Mouse (Mus musculus) spleen, postnatal 4 days (tissue): ENCODE results near the gene Necap1.

ENCODE experiments used
- DNase-seq, 2 experiments: peaks; one replicate each; pipeline ENCODE4 v3.0.0; 2022; ENCODE audit warnings: low spot score in 2 of 2

Necap1 gene

DNA sequence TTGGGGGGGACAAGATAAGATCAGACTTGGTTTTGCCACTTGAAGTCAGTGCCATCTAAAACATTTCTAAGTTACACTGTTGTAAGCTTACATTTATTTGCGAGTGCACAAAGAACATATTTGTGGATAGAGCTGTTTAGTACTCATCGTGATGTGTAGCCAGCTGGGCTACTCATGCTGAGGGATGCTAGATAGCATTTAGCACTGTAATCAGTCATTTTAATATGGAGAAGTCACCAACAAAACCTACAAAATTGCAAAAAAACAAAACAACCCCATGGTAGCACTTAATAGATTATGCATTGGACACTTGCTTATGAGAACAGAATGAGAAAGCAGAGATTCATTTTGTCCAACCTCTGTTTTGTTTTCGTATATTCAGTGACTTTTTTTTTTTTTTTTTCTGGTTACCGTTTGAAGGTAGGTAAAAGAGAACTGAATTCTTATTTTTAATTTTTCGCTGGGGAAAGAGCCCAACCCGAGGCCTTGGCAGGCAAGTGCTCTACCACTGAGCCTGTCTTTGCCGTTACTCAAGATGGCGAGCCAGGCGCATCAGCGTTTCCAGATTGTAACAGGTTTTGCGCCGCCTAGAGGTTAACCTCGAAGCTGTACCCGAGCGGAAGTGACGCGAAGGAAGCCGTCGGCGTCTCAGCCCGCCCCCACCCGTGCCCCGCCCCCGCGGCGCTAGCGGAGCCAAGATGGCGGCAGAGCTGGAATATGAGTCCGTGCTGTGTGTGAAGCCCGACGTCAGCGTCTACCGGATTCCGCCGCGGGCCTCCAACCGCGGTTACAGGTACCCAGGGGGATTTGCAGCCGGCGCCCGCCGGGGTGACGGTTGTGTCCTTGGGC is at the start of gene Necap1:
Necap1 (plus strand) TSS at position 604 of the 849 bp plus-strand sequence.
- peak; percentile 96 to 99 for DNase-seq

DNA sequence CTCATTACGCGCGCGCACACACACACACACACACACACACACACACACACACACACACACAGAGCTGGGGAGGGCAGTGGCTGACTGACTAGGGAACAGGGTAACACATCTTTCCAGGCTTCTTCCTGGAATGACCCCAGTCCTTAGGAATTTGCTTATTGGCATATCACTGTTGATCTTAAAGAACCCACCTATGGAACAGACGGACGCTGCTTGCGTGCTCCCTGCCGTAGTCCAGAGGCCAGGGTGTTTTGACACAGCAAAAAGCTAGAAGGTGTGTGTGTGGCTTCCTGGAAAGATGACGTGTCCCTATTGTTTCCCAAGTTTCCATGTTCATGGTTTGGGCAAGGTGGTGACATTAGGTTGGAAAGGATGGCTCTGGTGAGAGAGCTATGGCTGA is 49.1 kb upstream of the Necap1 start:
- no peak for DNase-seq

DNA sequence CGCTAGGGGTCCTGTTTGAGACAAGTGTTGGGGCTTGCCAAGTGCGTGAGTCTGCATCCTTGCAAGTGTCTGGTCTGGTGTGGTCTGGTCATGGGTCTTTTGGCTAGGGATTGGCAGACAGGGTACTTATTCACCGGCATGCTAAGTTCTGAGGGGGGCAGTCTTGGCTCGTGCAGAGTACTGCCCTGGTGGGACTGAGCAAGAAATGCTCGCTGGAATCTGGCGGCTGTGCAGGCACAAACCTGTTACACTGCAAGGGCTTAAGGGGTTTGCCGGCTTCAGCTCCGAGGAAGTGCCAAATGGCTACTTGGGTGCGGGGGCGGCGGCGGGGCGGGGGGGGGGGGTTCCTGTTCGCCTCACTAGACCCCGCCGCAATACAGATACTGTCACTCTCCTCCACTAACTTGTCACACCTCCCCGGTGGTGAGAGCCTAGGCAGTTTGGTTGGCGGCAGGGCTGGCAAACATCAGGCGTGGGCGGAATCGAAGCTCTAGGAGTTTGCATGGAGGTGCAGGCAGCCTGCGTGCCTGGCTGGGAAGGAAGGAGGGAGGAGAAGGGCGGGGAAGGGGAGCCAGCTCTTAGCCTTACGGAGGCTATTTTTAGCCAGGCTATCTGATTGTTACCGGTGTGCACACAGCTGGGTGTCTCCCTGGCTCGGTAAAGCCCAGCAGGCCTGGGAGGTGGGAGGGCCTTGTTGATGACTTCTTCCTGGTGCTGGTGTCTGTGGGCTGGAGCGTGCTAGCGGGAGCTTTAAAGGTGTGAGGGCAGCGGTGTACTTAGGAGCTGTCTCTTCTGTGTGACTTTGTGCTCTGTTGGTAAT is 48.1 kb upstream of the Necap1 start:
- DNase-seq: peak; percentile 52 to 76

DNA sequence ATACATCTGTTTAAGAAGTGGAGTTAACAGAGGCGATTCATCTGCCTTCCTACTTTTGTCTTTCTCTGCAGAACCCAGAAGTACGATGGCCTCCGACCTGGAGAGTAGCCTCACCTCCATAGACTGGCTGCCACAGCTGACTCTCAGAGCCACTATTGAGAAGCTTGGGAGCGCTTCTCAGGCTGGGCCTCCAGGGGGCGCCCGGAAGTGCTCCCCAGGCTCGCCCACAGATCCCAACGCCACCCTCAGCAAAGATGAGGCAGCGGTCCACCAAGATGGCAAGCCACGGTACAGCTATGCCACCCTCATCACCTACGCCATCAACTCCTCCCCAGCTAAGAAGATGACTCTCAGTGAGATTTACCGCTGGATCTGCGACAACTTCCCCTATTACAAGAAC is 46.2 kb upstream of the Necap1 start:
- DNase-seq: peak; percentile 54 to 77

DNA sequence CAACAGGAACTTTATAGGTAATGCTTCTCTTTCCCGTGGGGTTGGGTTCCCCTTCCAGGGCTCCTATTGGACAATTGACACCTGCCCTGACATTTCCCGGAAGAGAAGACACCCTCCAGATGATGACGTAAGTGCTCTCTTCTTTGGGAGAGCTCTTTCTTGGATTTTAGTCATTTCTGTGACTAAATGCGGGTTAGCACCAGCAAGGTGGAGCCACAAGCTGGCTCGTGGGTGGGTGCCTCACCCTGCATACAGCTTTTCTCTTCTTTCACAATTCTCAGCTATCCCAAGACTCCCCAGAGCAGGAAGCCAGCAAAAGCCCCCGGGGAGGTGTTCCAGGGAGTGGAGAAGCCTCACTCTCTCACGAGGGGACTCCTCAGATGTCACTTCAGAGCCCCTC is 41.4 kb upstream of the Necap1 start:
- DNase-seq: no peak

DNA sequence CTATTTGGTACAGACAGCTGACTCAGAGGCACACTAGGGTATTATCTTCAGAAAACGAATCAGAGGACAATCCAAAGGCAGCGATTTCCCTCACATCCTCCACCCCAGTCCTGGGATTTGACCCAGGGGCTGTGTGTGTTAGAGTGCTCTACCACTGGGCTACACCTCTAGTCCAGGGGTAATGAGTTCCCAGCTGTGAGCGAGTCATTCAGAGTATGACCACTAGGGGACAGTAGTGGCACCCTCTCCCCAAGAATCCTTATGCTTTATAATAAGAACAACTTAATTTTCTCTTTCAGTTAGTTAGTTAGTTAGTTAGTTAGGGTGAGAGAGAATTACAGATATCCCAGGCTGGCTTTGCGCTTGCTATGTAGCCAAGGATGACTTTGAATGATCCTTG is 39.9 kb upstream of the Necap1 start:
- DNase-seq: peak; percentile 65 to 82

DNA sequence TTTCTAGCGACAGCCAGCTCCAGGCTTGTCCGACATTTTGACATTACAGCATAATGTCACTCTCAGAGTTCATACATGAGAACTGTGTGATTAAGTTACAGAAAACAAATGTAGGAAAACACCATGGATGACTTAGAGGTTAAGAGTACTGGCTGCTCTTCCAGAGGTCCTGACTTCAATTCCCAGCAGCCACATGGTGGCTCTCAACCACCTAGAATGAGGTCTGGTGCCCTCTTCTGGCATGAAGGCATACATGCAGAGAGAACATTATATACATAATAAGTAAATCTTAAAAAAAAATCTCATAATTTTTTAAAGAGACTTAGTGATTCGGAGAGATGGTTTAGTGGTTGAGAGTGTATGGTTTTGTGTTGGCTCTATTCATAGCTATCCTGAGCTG is 37.3 kb upstream of the Necap1 start:
- no peak for DNase-seq

DNA sequence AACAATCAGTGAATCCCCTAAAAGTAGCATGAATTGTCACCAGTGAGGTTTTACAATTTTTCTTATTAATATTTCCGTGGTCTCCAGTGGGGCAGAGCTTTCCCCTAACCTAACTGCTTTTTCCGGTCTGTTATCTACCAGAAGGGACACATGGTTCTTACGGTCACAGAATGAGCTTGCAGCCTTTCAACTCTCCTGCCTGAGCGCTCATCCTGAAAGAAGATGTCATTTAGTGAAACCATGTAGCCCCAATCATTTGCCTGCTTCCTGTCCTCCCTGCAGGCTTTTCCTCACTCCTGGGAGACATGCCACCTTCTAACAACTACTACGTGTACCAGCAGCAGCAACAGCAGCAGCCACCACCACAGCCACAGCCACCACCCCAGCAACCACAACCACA is 36.7 kb upstream of the Necap1 start:
- no peak for DNase-seq

DNA sequence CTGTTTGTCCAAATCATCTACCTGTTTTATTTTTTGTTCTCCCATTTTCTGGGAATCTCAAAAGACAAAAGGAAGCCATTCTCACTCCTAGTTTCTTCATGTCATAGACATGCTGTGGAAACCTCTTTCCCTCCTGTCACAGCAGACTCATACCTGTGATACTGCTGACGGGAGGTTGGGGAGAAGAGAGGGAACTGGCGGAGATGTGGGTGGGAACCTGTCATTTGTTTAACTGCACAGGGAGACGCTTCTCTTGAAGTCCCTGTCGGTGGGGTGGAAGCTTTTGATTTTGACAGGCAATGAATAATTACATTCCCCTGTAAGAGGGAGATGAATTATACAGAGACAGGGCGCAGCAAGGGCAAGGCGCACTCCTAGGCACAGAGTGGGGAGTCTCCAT is 30.5 kb upstream of the Necap1 start:
- DNase-seq: no peak

DNA sequence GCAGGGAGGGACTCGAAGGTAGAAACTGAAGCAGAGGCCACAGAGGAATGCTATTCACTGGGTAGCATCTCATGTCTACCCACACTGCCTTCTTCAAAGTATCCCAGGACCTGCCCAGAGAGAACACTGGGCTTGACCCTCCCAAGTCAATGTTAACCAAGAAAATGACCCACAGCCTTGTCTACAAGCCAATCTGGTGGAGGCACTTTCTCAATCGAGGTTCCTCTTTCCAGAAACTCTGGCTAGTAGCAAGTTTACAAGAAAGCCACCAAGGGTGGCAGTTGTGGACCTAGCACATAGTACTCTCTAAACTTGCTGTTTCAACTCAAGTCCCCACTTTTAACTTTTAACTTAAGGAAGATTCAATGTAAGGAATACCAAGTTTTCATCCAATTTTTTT is 21.6 kb upstream of the Necap1 start:
- no peak for DNase-seq

DNA sequence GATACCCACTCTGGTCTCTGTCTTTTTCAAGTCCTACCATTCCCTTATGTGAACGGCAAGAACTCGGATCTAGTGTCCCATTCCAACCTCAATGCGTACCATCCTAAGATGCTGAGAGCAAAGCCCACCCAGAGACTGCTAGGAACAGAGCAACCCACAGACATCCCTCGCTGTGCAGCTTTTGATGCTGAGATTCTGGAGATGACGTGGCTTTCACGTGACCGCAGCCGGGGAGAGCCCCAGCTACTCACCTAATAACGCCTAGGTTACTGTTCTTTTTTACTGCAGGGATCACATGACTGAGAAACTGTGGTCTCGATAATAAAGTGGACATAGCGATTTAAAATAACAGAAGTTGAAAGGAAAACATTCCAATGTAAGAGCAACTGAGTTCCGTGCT is 19.7 kb upstream of the Necap1 start:
- DNase-seq: no peak

DNA sequence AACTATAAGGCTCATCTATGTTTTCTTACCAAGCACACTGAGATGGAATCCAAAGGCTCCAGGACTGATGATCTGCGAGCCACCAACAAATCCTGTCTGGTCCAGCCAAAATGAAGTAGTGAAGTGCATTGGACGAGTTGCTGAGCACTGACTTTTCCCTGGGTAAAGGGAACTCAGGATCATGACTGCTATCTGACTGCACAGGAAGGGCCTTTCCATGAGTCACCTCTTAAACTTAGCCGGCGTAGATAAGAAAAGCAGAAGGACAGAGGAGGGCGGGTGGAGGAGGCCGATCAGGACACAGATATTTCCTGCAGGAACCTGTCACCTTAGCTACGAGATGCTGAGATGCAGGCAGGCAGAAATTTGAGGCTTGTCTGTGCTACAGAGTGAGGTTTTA is 18.3 kb upstream of the Necap1 start, which contains the start of gene C3ar1:
C3ar1 (minus strand) TSS at position 207 of the 400 bp plus-strand sequence.
- DNase-seq: no peak

DNA sequence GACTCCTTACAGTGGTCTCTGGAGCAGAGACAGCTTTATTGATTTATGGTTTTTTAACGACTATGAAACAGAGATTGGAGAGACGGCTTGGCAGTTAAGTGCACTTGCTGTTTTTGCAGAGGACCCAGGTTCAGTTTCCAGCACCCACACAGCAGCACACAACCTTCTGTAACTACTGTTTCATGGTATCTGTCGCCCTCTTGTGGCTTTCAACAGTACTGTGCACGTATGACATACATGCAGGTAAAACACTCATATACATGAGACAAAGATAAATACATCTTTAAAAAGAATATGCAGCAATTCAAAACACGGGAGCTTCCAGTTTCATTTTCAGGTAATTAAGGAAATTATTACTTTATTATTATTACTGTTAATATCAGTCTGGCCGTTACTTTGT is 11.8 kb upstream of the Necap1 start:
- DNase-seq: no peak

DNA sequence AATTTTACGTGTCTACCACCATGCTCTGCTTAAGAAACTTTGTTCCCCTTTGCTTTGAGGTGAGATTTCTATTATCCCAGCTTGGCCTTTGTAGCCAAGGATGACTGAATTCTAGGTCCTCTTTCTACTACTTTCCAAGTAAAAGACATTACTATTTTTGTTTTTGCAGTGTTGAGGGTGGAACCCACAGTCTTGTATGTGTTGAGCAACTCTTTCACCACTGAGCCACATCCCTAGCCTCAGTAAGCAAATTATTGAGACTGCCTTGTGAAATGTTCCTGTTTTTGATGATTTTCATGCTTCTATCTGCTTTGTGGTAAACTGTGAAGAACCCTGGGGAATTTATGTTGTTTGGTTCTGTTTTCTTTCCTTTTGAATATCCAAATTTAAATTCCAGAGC is 11.4 kb upstream of the Necap1 start:
- DNase-seq: no peak

DNA sequence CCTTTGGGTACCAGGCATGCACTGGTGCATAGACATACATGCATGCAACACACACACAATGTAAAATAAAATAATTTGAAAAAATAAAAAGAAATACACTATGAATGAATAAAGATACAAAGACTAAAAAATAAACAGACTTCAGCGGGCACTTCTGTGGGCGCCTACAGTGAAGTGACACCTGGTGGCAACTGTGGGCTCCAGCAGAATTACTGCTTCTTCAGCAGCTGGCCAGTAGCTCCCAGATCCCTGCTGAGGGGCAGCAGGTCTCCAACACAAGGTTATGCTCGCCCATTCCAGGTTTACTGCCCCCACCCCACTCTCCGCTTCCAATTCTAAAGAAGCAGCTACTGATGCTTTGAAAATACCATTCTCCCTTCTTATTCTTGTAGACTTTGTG is 6.4 kb upstream of the Necap1 start:
- no peak for DNase-seq

DNA sequence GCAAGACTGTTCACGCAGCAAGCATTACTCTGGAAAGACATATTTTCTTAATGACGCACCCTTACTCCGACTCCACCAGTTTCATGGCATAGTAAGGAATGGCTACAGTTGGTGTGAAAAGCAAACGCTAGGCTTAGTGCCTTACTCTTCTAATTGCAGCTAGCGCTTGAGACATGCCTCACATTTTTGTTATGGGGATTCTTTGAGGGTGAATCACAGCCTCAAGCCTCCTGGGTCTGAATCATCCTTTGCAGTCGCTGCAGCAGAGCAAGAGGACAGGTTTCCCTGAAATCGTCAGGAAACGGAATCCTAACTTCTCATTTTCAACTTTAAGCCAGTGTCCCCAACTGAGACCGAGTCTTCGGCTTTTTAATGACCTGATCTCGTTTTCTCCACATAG is 4.4 kb upstream of the Necap1 start:
- no peak for DNase-seq

DNA sequence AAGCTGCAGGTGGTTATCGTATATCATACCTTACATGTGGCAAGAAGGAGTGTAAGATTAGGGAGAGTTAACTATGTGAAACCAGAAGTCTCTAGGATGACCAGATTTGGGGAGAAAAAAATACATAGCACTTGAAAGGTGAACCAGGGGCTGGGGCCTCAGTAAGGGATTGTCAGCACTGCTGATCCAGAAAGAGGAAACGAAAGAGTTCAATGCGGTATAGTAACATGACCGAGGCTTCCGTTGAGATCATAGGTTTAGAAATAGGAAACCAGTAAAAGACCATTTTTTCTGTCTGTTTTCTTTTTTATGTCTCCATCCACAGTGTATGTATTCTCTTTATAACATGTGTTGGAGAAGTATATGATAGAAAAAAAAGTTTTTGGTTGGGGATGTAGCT is 1.5 kb upstream of the Necap1 start:
- peak in 1 of 2 experiments; percentile 32 for DNase-seq

DNA sequence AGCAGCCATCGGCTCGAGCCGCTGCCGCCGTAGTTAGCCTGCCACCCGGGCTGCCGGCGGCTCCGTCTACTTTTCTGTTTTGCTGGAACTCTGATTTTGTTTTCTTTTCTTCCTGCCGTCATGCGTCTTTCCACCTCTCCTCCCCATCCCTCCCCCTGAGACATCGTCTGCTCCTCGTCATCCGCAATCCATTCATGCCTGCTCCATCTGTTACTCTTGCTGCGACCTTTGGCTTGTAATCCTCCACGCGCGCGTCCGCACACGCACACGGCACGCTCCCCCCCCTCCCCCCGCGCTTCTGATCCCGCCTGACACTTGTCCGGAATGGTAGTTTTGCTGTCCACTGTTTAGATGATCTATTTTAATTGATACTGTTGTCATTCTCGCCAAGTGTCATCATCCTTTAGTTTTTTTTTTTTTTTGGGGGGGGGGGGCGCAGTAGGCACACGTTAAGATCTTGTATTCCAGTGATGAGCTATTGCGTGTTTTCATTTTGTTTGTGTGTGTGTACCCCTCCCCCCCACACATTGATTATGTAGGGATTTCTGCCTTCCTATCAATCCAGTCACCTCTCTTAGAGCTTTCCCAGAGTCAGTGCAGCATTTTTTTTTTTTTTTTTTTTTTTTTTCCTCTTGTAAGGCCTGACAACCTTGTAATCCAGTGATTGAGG is 581 bp downstream of the Necap1 start:
- DNase-seq: no peak

DNA sequence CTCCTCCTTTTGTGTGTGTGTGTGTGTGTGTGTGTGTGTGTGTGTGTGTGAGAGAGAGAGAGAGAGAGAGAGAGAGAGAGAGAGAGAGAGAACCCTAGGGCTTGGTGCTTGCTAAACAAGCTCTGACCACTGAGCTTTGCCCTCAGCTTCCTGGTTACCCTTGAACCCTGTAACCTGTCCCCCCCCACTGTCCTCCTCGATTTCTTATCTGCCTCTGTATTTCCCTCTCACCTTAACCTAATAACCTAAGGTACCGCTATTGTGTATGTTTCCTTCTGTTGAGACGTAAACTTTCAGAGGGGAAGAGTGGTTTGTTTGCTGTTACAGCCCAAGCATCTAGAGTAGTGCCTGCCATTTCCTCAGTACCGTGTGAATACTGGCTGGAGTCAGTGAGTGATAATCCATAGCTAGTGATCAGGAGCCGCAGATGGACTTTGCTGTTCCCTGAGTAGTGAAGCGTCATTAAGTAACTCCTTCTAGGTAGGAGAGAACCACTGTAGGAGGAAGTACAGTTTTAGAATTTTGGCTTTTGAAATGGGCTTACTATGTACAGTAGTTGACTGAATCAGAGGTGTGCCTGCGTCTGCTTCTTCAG is 5.0 kb downstream of the Necap1 start:
- DNase-seq: no peak

DNA sequence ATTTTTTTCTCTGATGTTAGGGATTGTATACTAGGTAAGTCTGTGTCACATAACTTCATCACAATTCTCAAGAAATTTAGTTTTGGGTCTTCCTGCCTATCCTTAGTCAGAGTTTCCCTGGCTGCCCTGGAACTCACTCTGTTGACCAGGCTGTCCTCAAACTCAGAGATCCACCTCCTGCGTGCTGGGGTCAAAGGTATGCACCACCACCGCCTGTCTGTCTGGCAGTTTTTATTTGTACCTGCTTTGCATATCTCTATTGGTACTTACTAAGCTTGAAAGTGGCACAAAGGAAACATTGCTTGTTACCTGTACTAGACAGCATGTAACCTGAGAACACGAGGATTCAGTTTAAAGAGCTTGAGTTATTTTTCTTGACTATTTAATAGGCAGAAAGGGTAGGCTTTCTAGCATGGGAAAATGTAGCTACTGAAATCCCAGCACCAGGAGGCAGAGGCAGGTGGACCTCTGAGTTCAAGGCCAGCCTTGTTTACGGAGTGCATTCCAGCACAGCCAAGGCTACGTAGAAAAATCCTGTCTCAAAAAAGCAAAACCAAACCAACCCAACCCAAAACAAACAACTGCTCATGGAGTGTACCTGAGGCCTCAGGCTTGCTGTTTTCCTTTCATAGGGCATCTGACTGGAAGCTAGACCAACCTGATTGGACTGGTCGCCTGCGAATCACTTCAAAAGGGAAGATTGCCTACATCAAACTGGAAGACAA is 5.7 kb downstream of the Necap1 start:
- DNase-seq: no peak

DNA sequence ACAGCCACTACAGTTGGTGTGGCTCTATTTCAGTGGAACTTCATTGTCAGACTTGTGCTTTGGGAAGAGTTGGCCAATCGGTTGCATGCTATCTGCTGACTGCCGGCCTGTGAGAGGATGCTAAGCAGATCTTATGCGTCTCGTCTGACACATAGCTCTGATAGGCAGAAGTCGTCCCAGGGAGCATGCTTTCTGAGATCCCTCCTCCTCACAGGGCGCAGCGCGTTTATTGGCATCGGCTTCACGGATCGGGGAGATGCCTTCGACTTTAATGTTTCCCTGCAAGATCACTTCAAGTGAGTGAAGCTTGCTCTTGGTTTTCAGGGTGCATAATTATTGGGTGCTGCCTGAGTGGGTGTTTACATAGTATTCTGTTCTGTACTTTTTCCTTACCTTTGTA is 7.0 kb downstream of the Necap1 start:
- DNase-seq: no peak
